Mouse (Mus musculus) E14TG2a.4 (cell line): ENCODE results near the gene Rcan3.

Experiments used
- CTCF ChIP-seq: conservative IDR thresholded peaks from 2 replicates; pipeline ENCODE4 v1.5.1; 2014; ENCODE audit warnings: low read length
- POU5F1 ChIP-seq: IDR thresholded peaks from 2 replicates; pipeline ENCODE4 v1.6.1; 2014; ENCODE audit warnings: low read length, borderline replicate concordance

DNA sequence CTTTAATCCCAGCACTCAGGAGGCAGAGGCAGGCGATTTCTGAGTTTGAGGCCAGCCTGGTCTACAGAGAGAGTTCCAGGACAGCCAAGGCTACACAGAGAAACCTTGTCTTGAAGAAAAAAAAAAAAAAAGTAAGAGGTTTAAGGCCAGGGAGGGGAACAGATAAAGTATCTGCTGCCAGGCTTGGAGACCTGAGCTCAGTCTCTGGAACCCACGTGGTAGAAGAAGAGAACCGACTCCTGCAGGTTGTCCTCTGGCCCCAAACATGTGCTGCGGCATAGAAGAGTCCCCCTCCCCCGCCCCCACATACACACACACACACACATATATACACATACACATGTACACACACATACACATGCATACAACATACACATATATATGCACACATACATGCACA, 8.8 kb upstream of the Rcan3 start:
- TF ChIP-seq CTCF (no peak), POU5F1 (no peak)
